Mouse (Mus musculus): Measurements from ENCODE around the gene Ifi206. TPM values are rescaled to one million over a fixed set of nuclear protein-coding genes. Genes with fewer than 3 reads are reported as not detected.

The Ifi206 gene
- polyA plus RNA-seq, 2 experiments: 0.13 to 0.28 TPM

GRCm38 (mm10) chr1:173443061-173443460, 47.8 kb downstream of the Ifi206 start:
- no peaks in the 10 kb centered on the region for H3K9me3 ChIP-seq (ENCODE audit: control insufficient read depth, low read length)
- no peaks in the 10 kb centered on the region for H3K27me3 ChIP-seq (ENCODE audit: control insufficient read depth, insufficient read depth, low read length)
- no peak overlapping the region for H3K4me2 ChIP-seq (ENCODE audit: low read depth)
- ATAC-seq (ENCODE audit: insufficient read depth) (no peak), DNase-seq (ENCODE audit: low read depth in 3 of 3, low spot score in 3 of 3) (no peak)
- H3K27ac ChIP-seq: no peak overlapping the region
- H3K4me1 ChIP-seq (replicated peaks; ENCODE audit: control insufficient read depth in 2 of 2, insufficient read depth in 2 of 2, low read length in 1 of 2): 0 out of 4 replicates have a peak, but pooled peaks cover 0 to 2% of the 10 kb centered on the region in 2 experiments
- 45% methylated on average over 1 of the region's 1 CpGs for WGBS (ENCODE audit: insufficient replicate concordance)
- TF ChIP-seq CTCF (IDR thresholded peaks at IDR 0.05; ENCODE audit: low read depth) (no peak), EP300 (IDR thresholded peaks at IDR 0.05; ENCODE audit: low read depth) (no peak)
- H3K4me3 ChIP-seq (ENCODE audit: insufficient read depth in 1 of 2, low read depth in 2 of 2, low read length in 2 of 2): no peak overlapping the region
- no peaks in the 10 kb centered on the region for H3K36me3 ChIP-seq (replicated peaks; ENCODE audit: control insufficient read depth, insufficient read depth, low read depth)
- H3K9ac ChIP-seq (replicated peaks): no peak overlapping the region

GRCm38 (mm10) chr1:173441210-173441609, 49.6 kb downstream of the Ifi206 start:
- H3K27ac ChIP-seq: no peak overlapping the region
- no peak for ATAC-seq (ENCODE audit: insufficient read depth)
- no peaks in the 10 kb centered on the region for H3K9me3 ChIP-seq (ENCODE audit: control insufficient read depth, low read length)
- H3K9ac ChIP-seq (replicated peaks): no peak overlapping the region
- H3K27me3 ChIP-seq (ENCODE audit: control insufficient read depth, insufficient read depth, low read length): no peaks in the 10 kb centered on the region
- H3K4me3 ChIP-seq (ENCODE audit: insufficient read depth in 1 of 2, low read depth in 2 of 2, low read length in 2 of 2): no peak overlapping the region
- no peak for DNase-seq (ENCODE audit: low read depth in 3 of 3, low spot score in 3 of 3)
- 5% methylated on average over 4 of the region's 4 CpGs for WGBS (ENCODE audit: insufficient replicate concordance)
- TF ChIP-seq CTCF (IDR thresholded peaks at IDR 0.05; ENCODE audit: low read depth): no peak
- TF ChIP-seq EP300 (IDR thresholded peaks at IDR 0.05; ENCODE audit: low read depth): no peak
- H3K4me2 ChIP-seq (ENCODE audit: low read depth): no peak overlapping the region
- H3K36me3 ChIP-seq (replicated peaks; ENCODE audit: control insufficient read depth, insufficient read depth, low read depth): no peaks in the 10 kb centered on the region
- 0 out of 4 replicates have a peak, but pooled peaks cover 0 to 2% of the 10 kb centered on the region in 2 experiments for H3K4me1 ChIP-seq (replicated peaks; ENCODE audit: control insufficient read depth in 2 of 2, insufficient read depth in 2 of 2, low read length in 1 of 2)

- H3K4me2 ChIP-seq (ENCODE audit: low read depth): no peak overlapping the region
- DNase-seq (ENCODE audit: low read depth in 3 of 3, low spot score in 3 of 3): no peak
- no peaks in the 10 kb centered on the region for H3K9me3 ChIP-seq (ENCODE audit: control insufficient read depth, low read length)
- 0 out of 4 replicates have a peak, but pooled peaks cover 0 to 2% of the 10 kb centered on the region in 2 experiments for H3K4me1 ChIP-seq (replicated peaks; ENCODE audit: control insufficient read depth in 2 of 2, insufficient read depth in 2 of 2, low read length in 1 of 2)
- no peaks in the 10 kb centered on the region for H3K27me3 ChIP-seq (ENCODE audit: control insufficient read depth, insufficient read depth, low read length)
- 0% methylated on average over 1 of the region's 1 CpGs for WGBS (ENCODE audit: insufficient replicate concordance)
- no peaks in the 10 kb centered on the region for H3K36me3 ChIP-seq (replicated peaks; ENCODE audit: control insufficient read depth, insufficient read depth, low read depth)
- H3K4me3 ChIP-seq (ENCODE audit: insufficient read depth in 1 of 2, low read depth in 2 of 2, low read length in 2 of 2): no peak overlapping the region
- no peak for TF ChIP-seq CTCF (IDR thresholded peaks at IDR 0.05; ENCODE audit: low read depth)
- ATAC-seq (ENCODE audit: insufficient read depth): no peak
- no peak overlapping the region for H3K9ac ChIP-seq (replicated peaks)
- no peak overlapping the region for H3K27ac ChIP-seq
Observed at GRCm38 (mm10) chr1:173440681-173441080, 50.2 kb downstream of the Ifi206 start.

GRCm38 (mm10) chr1:173437161-173437953, 53.5 kb downstream of the Ifi206 start:
- TF ChIP-seq EP300 (IDR thresholded peaks at IDR 0.05; ENCODE audit: low read depth) (no peak), CTCF (IDR thresholded peaks at IDR 0.05; ENCODE audit: low read depth) (no peak)
- no peaks in the 10 kb centered on the region for H3K9me3 ChIP-seq (ENCODE audit: control insufficient read depth, low read length)
- H3K4me1 ChIP-seq (replicated peaks; ENCODE audit: control insufficient read depth in 2 of 2, insufficient read depth in 2 of 2, low read length in 1 of 2): 0 out of 4 replicates have a peak, but pooled peaks cover 0 to 2% of the 10 kb centered on the region in 2 experiments
- H3K9ac ChIP-seq (replicated peaks): no peak overlapping the region
- H3K27ac ChIP-seq: no peak overlapping the region
- H3K27me3 ChIP-seq (ENCODE audit: control insufficient read depth, insufficient read depth, low read length): no peaks in the 10 kb centered on the region
- H3K36me3 ChIP-seq (replicated peaks; ENCODE audit: control insufficient read depth, insufficient read depth, low read depth): no peaks in the 10 kb centered on the region
- H3K4me2 ChIP-seq (ENCODE audit: low read depth): no peak overlapping the region
- no peak for ATAC-seq (ENCODE audit: insufficient read depth)
- no peak overlapping the region for H3K4me3 ChIP-seq (ENCODE audit: insufficient read depth in 1 of 2, low read depth in 2 of 2, low read length in 2 of 2)
- 40% methylated on average over 6 of the region's 6 CpGs for WGBS (ENCODE audit: insufficient replicate concordance)
- DNase-seq (ENCODE audit: low read depth in 3 of 3, low spot score in 3 of 3): no peak

- Histone ChIP-seq H3K27ac (no peak overlapping the region), H3K4me1 (replicated peaks; ENCODE audit: control insufficient read depth in 2 of 2, insufficient read depth in 2 of 2, low read length in 1 of 2) (no peaks in the 10 kb centered on the region), H3K4me3 (ENCODE audit: insufficient read depth in 1 of 2, low read depth in 2 of 2, low read length in 2 of 2) (no peak overlapping the region), H3K36me3 (replicated peaks; ENCODE audit: control insufficient read depth, insufficient read depth, low read depth) (no peaks in the 10 kb centered on the region), H3K4me2 (ENCODE audit: low read depth) (no peak overlapping the region), H3K27me3 (ENCODE audit: control insufficient read depth, insufficient read depth, low read length) (no peaks in the 10 kb centered on the region), H3K9ac (replicated peaks) (no peak overlapping the region), H3K9me3 (ENCODE audit: control insufficient read depth, low read length) (no peaks in the 10 kb centered on the region)
- no peak for TF ChIP-seq EP300 (IDR thresholded peaks at IDR 0.05; ENCODE audit: low read depth)
- no peak for TF ChIP-seq CTCF (IDR thresholded peaks at IDR 0.05; ENCODE audit: low read depth)
- ATAC-seq (ENCODE audit: insufficient read depth) (no peak), DNase-seq (ENCODE audit: low read depth in 3 of 3, low spot score in 3 of 3) (no peak)
- WGBS (ENCODE audit: insufficient replicate concordance): 76% methylated on average over 2 of the region's 2 CpGs
Observed at GRCm38 (mm10) chr1:173432411-173432810, 58.4 kb downstream of the Ifi206 start.
